Mouse (Mus musculus) gastrocnemius, postnatal 14 days (tissue): ENCODE measurements at regions not wholly inside any gene's neighbourhood (a gene's known extent, or its start where the extent isn't known, plus 50 kb on each side); places are given as distances from the start of the nearest gene placed in this dataset.
"Not testable (repeated sequence)": the region's sequence is repeated elsewhere in the genome, so short reads cannot be mapped to it uniquely, and the experiment has no call there.

Experiments used
- DNase-seq: peaks from one replicate; pipeline ENCODE4 v3.0.0; 2021; ENCODE audit warnings: mixed read lengths
- intact Hi-C: fragments of 180-260 bp; cut with DNase I; formaldehyde crosslinking; loops from one replicate; pipeline ENCODE4 v1.15.1; 2025; ENCODE audit warnings: low total_unique reads

GRCm38 (mm10) chr13:107799199-107799945 lies 244.9 kb upstream of the Smim15 start:
- intact Hi-C loops, result no loop called here

GRCm38 (mm10) chr13:107798144-107798543 lies 246.1 kb upstream of the Smim15 start:
- intact Hi-C loops, result no loop called here
- DNase-seq, result no peak

More at GRCm38 (mm10) chr13:107799199-107799945, 244.9 kb upstream of the Smim15 start:
- DNase-seq, result no peak

- DNase-seq, result no peak
- intact Hi-C loops, result no loop called here
Measured at GRCm38 (mm10) chr13:107795516-107795915, 248.7 kb upstream of the Smim15 start.

- intact Hi-C loops, result no loop called here
- no peak for DNase-seq
Measured at GRCm38 (mm10) chr13:107791770-107792169, 252.5 kb upstream of the Smim15 start.

GRCm38 (mm10) chr13:107784971-107785370 lies 259.3 kb upstream of the Smim15 start:
- no peak for DNase-seq
- intact Hi-C loops, result no loop called here

GRCm38 (mm10) chr13:107781741-107782140 lies 262.5 kb upstream of the Smim15 start:
- intact Hi-C loops, result no loop called here
- no peak for DNase-seq

GRCm38 (mm10) chr13:107781221-107781620 lies 263.0 kb upstream of the Smim15 start:
- intact Hi-C loops, result no loop called here
- DNase-seq, result no peak

- DNase-seq, result no peak
- intact Hi-C loops, result no loop called here
Measured at GRCm38 (mm10) chr13:107779591-107779990, 264.7 kb upstream of the Smim15 start.

GRCm38 (mm10) chr13:107774499-107774898 lies 269.7 kb upstream of the Smim15 start:
- not testable (repeated sequence) for DNase-seq

GRCm38 (mm10) chr13:107767262-107767624 lies 277.0 kb upstream of the Smim15 start:
- intact Hi-C loops, result no loop called here
- DNase-seq, result no peak

More at GRCm38 (mm10) chr13:107774499-107774898, 269.7 kb upstream of the Smim15 start:
- intact Hi-C loops, result not testable (repeated sequence)

- intact Hi-C loops, result no loop called here
- DNase-seq, result no peak
Measured at GRCm38 (mm10) chr13:107766397-107767261, 277.6 kb upstream of the Smim15 start.

GRCm38 (mm10) chr13:107763911-107764310 lies 280.3 kb upstream of the Smim15 start:
- intact Hi-C loops, result no loop called here
- DNase-seq, result no peak

GRCm38 (mm10) chr13:107760511-107760910 lies 283.7 kb upstream of the Smim15 start:
- intact Hi-C loops, result no loop called here
- DNase-seq, result no peak

GRCm38 (mm10) chr13:107758327-107759095 lies 285.7 kb upstream of the Smim15 start:
- DNase-seq, result no peak
- intact Hi-C loops, result loop anchor here (10.0 kb wide), 1 partner anchor 126 kb away; no protein-coding TSS in a partner anchor

GRCm38 (mm10) chr13:107752745-107753144 lies 291.5 kb upstream of the Smim15 start:
- intact Hi-C loops, result loop anchor here (10.0 kb wide), 1 partner anchor 132 kb away; no protein-coding TSS in a partner anchor
- DNase-seq, result no peak

GRCm38 (mm10) chr13:107743464-107744218 lies 300.6 kb upstream of the Smim15 start:
- no peak for DNase-seq
- intact Hi-C loops, result no loop called here

- intact Hi-C loops, result no loop called here
- no peak for DNase-seq
Measured at GRCm38 (mm10) chr13:107736581-107736980, 307.7 kb upstream of the Smim15 start.

GRCm38 (mm10) chr13:107734161-107734905 lies 309.9 kb upstream of the Smim15 start:
- intact Hi-C loops, result no loop called here
- DNase-seq, result no peak
